Comparison of ENCODE assay signal across 8 mouse cellular contexts in the genomic region with DNA sequence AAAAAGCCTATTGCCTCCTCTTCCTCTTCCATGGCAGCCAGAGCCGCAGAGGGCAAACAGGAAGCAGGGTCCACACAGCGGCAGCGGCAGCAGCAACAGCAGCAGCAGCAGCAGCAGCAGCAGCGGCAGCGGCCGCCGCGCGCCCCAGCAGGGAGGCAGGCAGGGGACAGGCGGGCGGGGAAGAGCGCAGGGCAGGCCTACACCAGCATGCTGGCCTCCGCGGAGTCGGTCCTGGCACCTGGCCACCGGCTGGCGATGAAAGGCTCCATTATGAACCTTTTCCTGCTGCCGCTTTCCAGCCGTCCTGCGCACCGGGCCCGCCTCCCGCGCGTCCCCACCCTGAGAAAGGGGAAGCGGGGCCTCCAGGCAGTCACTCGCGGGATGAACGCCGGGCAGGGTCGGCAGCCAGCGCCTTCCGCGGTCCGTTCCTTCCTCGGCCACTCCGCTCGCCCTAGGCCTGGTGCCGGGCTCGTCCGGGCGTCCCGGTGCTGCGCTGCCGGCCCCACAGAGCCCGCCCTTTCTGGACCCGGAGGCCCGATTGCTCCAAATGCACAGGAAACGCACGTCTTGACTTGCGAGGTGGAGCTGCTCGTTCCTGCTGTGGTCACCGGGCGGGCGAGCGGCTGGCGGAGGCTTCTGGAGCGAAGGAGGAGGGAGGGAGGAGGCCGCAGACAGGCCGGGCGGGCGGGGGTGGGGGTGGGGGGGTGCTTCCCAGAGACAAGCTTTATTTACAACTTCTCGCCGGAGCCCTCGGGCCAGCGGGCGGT.
A peak's percentile ranks its signal among the peaks of the same experiment; 100 is the strongest.
DNase-seq lines count a peak whose midpoint lies in the region; ATAC-seq and TF ChIP-seq lines count a peak whose summit lies in the region.

No protein-coding gene starts in this region.

- H3K27me3 ChIP-seq in E14TG2a.4 (ENCODE audit: insufficient read depth, low read length) = peaks cover 19% of the 10 kb centered on the region
- 0 out of 2 replicates have a peak, but pooled peaks cover 13% of the 10 kb centered on the region for H3K27me3 ChIP-seq in hindbrain, embryonic 10.5 days (ENCODE audit: insufficient read depth, poor library complexity, severe bottlenecking)

- peak; percentile 41 for ATAC-seq in frontal cortex, adult (ENCODE audit: low TSS enrichment)

- under 1% methylated on average over 65 of the region's 67 CpGs for WGBS in hindbrain, embryonic 10.5 days

- DNase-seq in cerebellum, adult 18-20 months = peak; percentile 78 to 83
- DNase-seq in hindbrain, embryonic 10.5 days (ENCODE audit: low spot score) = peak; percentile 77
- peak; percentile 84 to 91 for DNase-seq in layer of hippocampus, postnatal 14 days (ENCODE audit: low spot score in 2 of 2)
- DNase-seq in lung, postnatal 10 days = peak; percentile 89
- DNase-seq in ovary, postnatal 10 days (ENCODE audit: low spot score) = peak; percentile 71
- peak; percentile 68 to 69 for DNase-seq in thymus, postnatal 10 days (ENCODE audit: low spot score in 2 of 2)

- H3K27ac ChIP-seq in hindbrain, embryonic 10.5 days = peak overlapping the region; percentile 93

- H3K4me3 ChIP-seq in E14TG2a.4 (replicated peaks; ENCODE audit: low read length) = peak overlapping the region; percentile 85
- H3K4me3 ChIP-seq in hindbrain, embryonic 10.5 days = peak overlapping the region; percentile 77

- H3K4me1 ChIP-seq in E14TG2a.4 (replicated peaks; ENCODE audit: low read depth, low read length) = peaks cover 66% of the 10 kb centered on the region
- H3K4me1 ChIP-seq in hindbrain, embryonic 10.5 days (replicated peaks) = peaks cover 36% of the 10 kb centered on the region

- H3K36me3 ChIP-seq in E14TG2a.4 (ENCODE audit: insufficient read depth, low read length) = no peaks in the 10 kb centered on the region
- H3K36me3 ChIP-seq in hindbrain, embryonic 10.5 days = no peaks in the 10 kb centered on the region

- H3K9me3 ChIP-seq in E14TG2a.4 (ENCODE audit: low read length) = no peaks in the 10 kb centered on the region
- H3K9me3 ChIP-seq in hindbrain, embryonic 10.5 days = no peaks in the 10 kb centered on the region

- TF ChIP-seq CTCF in E14TG2a.4 (conservative IDR thresholded peaks at IDR 0.05; ENCODE audit: low read length) = no peak

Comparison
In these comparisons a context has a peak if more than half of its experiments do, and no peak if none do; other contexts are left out.
1. Peak in every context shown above with its lines: DNase-seq, ATAC-seq, H3K4me3 ChIP-seq and H3K27ac ChIP-seq.